Mouse (Mus musculus) heart, adult 8-10 months (tissue): ENCODE measurements around the gene Ints2. TPM values are rescaled to one million over a fixed set of nuclear protein-coding genes. Genes with fewer than 3 reads are reported as not detected.
"Not testable (repeated sequence)": the region's sequence is repeated elsewhere in the genome, so short reads cannot be mapped to it uniquely, and the experiment has no call there.

Source experiments
- DNase-seq: peaks from one replicate; pipeline ENCODE4 v3.0.0; 2022; ENCODE audit warnings: low spot score
- total RNA-seq, 4 experiments: library from RNA; stranded (reverse); gene quantifications; 2 replicates each; pipeline ENCODE4 v1.2.4; 2022

The Ints2 gene
- total RNA-seq, result 1 to 10 TPM; 6.7 to 7.9 (median 7.2) TPM

DNA sequence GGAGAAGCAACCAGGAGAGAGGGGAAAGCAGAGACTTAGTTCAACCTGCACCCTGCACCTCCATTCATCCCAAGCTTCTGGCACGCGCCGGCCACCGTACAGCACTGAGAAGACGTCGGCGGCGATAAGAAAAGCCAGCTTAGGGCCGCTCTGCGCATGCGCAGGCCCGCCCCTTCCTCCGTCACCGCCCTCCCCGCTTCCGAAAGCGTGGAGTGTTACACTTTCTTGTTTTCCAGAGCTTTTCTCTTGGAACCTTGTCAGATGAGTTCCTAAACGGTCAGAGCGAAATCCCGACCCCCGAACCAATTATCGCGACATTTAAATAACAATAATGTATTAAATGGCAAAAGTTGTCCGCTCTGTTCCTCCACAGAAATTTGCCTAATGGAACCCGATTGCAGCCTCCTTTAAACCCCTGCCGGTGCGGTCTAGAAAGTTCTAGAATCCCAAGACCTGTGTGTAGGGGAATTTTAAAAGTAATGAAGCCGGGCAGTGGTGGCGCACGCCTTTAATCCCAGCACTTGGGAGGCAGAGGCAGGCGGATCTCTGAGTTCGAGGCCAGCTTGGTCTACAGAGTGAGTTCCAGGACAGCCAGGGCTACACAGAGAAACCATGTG lies at the start of gene Ints2:
TSS of gene Ints2 (minus strand) at position 116 of the 617 bp plus-strand sequence.
- peak; percentile 92 for DNase-seq

DNA sequence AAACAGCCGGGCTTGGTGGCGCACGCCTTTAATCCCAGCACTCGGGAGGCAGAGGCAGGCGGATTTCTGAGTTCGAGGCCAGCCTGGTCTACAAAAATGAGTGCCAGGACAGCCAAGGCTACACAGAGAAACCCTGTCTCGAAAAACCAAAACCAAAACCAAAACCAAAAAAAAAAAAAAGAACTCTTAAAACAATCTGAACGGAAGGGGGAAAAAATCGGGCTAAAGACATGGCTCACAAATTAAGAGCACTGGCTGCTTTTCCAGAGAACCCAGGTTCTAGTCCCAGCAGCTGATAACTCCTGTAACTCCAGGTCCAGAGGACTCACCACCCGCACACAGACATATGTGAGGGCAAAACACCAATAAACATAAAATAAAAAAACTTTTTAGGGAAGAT lies 34.8 kb upstream of the Ints2 start:
- DNase-seq, result not testable (repeated sequence)

DNA sequence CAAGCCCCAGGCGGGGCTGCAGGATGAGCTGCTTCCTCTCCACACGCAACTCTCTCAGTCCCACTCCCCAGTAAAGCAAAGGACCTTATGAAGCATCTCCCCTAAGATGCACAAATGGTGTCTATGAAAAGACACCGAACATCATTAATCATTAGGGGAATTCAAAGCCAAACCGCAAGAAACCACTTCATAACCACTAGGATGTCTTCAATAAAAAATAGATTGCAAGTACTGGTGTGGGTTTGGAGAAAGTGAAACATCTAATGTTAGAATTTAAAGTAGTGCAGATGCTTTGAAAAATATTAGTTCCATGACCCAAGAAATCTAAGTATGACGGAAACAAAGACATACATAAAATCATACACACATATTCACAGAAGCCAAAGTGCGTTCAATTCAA lies 34.3 kb upstream of the Ints2 start:
- DNase-seq, result no peak

DNA sequence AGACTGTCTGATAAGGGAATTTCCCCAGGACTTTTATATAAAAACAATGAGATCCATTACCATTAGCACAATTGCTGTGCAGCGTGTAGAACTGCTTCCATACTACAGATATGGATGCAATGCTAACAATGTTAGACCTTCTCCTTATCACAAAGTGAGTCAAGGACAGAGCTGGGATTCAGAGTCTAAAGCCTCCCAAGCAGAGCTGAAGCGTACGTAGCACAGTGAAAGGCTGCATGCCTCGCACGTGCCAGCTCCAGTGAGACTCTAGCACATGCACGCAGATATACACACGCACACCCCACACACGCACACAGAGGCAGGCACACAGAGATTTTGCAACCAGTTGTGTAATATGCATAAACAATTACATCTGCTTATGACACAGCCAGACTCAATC lies 28.4 kb upstream of the Ints2 start:
- DNase-seq, result no peak

DNA sequence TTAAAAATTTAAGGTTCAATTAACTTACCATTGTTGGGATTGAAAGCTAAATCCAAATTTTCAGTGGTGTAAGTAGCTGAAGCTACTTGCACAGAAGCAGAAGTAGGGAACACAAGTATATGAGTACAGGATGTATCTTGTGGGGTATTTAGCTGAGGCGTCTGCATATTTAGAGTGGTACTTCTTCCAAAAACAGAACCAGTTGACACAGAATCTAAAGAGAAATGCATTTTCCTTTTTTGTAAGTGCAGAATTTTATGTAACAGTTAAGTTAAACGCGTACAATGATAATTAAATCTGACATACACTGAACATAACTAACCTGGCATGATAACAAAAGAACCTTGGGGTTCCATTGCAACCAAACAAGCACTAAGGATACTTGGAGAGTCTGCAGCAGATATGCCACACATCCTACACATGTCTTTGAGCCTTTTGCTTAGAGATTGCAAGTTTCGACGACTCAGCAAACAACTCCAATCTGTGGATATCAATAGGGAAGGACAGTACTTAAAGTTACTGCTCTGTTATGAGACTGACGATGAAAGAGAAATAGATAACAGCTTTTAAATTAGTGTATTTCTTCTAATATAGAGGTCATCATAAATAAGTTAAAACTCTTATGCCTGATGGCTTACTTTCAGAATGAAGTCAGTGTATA lies 21.2 kb upstream of the Ints2 start:
- DNase-seq, result no peak

DNA sequence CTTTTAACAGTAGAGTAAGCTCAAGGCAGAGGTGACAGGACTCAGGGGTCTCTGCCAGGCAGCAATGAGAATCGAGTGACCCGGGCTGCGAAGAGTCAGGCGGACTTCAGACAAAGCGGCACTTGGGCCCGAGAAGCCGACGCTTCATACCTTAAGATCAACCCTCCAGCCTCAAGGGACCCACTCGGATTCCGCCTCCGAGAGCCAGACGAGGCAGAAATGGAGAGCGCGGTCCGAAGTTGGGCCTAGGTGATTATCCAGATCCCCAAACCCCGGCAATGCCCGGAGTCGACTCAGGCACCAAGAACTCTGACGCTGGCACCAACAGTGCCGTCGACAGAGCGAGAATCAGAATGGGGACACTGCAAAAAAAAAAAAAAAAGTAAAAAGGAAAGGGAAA lies 321 bp downstream of the Ints2 start:
- DNase-seq, result no peak

DNA sequence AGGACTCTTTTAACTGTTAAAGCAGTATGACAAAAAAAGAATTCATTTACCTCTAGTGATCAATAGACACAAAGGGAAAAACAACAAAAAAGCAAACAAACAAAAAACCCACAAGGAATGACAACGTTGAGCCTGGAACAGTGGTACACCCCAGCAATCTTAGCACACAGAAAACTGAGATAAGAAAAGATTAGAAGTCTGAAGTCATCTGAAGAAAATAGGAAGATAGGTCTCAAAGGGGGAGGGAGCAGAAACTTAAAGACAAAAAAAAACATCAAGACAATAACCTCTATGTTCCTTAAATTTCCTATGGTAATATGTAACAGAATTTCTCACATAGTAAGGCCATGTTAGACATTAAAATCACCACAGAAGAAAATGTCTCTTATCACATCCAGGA lies 4.0 kb downstream of the Ints2 start:
- no peak for DNase-seq

DNA sequence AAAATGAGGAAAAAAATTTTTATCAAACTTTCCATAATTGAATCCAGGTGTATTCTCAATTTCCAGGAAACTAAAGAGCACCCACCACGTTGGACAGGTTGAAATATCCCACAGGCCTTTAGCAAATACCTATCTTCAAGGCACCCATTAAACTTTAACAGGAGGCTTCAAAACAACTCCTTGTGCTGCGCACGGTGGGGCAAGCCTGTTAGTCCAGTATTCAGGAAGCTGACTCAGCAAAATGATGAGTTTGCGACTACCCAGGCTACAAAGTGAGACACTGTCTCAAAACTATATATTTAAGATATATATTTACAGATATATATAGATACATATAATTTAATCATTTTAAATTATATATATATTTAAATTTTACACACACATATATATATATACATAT lies 24.9 kb downstream of the Ints2 start:
- no peak for DNase-seq

DNA sequence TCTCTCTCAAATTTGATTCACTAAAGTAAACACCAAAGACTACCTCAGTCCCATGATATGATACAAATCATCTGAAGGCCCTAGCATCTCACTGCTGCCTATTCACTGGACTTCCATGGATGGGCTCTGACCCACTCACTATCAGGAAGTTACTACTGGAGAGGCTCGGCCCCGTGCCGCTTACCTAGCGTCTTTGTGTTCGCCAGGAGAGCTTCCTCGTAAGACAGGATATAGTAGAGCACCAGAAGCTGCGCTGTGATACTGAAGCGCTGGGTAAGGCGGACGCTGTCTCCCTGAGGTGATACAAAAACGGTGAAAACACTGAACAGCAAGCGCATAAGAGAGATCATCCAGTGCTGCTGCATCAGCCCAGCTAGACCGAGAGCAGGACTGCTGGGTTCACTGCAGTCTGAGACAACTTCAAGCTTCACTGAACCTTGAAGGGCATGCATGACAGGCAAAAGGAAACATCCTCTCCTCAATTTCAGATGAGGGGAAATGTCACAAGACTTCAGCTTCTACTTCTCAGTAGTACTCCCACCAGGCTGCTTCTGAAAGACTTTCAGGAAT lies 25.5 kb downstream of the Ints2 start:
- no peak for DNase-seq

DNA sequence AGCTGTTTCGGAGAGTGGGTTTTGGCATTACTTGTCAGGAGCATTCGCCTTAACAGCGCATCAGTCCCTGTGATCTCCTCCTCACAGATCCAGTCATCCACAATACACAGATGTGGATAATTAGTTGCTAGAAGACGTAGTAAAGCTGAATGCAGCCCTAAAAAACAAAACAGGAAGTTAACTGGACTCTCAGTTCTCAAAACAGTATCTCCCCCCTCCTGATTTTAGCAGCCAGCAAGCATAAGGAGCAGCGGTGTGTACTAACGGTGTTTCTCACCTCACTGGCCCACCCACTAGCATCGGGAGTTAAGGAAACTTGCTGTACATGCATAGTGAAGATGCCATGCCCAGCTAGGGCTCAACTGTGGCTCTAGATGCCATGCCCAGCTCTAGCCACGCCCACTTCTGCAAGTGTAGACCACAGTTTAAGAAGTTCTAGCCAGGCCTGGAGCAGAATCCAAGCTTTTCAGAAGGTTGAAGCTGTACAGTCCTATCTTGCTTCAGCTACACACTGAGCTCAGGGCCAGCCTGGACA lies 30.7 kb downstream of the Ints2 start:
- DNase-seq, result no peak

DNA sequence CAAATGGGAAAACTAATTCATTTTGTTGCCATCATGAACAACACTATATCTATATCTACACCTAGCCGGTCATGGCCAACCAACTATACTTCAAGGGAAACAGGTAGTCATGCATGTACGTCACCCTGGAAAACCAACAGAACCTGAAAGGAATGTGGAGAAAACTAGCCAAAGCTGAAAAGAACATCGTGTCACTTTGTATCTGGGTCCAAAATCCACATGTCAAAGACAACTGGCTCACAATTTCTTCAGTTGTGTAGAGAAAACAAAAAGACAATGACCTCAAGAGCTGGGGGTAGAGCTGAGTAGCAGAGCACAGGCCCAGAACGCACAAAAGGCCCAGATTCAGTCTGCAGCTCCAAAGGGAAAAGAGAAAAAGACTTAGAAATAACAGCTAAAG lies 31.6 kb downstream of the Ints2 start:
- no peak for DNase-seq

DNA sequence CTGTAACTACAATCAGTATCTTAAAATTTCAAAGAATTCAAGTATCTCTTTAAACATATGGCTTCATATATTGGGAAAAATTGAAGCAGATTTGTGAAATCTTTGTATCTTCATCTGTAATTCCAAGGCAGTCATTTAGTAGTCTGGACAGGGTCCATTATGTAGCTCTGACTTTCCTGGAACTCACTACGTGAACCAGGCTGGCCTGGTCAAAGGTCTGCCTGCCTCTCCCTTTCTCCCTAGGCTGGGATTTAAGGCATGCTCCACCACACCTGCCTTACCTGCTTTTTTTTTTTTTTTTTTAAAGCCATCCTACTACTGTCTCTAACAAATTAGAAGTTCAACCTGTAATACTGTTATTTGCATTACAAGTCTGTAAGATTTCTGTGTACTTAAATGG lies 45.6 kb downstream of the Ints2 start:
- no peak for DNase-seq

DNA sequence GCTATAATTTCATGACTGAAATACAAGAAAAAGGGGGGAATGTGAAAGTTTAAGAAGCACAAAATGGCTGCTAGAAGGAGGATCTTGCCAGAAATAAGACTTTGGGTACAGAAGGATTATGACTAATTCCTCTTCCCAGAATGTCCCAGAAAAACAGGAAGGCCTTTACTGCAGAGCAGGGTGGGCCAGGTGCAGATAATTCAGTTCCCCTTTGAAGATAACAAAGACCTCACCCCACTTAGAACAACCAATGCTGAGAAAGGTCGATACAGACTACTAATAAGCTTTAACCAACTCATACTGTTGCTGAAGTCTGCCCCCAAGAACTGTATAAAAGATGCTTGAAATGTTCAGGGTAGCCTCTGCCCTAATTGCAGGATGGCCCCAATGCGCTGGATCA lies 48.3 kb downstream of the Ints2 start:
- DNase-seq, result no peak

DNA sequence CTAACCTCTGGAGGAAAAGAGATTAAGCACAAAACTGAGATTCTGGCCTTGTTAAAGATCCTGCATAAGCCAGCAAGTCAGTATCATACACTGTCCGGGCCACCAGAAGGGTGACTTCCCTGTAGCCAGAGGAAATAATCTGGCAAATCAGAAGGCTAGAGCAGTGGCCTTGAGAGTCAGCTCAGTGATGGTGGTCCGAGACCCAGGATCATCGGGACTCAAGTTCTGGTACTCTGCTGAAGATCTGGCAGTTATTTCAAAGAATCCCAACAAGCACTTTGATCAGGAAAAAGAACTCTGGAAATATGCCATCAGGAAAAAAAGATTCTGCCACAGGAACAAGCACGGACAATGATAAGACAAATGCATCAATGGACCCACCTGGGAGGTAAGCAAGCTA lies 51.5 kb downstream of the Ints2 start:
- DNase-seq, result no peak

DNA sequence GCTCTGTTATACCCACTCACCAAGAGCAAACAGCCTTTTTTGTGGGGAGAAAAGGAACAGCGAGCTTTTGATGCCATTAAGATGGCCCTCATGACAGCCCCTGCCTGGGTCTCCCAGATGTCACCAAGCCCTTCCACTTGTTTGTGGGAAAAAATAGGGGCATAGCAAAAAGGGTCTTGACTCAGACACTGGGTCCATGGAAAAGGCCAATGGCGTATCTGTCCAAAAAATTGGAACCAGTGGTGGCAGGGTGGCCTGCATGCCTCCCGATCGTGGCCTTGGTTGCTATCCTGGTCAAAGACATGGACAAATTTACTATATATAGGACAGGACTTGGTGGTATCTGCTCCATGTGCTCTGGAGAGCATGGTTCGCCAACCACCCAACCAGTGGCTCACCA lies 52.3 kb downstream of the Ints2 start:
- DNase-seq, result no peak

DNA sequence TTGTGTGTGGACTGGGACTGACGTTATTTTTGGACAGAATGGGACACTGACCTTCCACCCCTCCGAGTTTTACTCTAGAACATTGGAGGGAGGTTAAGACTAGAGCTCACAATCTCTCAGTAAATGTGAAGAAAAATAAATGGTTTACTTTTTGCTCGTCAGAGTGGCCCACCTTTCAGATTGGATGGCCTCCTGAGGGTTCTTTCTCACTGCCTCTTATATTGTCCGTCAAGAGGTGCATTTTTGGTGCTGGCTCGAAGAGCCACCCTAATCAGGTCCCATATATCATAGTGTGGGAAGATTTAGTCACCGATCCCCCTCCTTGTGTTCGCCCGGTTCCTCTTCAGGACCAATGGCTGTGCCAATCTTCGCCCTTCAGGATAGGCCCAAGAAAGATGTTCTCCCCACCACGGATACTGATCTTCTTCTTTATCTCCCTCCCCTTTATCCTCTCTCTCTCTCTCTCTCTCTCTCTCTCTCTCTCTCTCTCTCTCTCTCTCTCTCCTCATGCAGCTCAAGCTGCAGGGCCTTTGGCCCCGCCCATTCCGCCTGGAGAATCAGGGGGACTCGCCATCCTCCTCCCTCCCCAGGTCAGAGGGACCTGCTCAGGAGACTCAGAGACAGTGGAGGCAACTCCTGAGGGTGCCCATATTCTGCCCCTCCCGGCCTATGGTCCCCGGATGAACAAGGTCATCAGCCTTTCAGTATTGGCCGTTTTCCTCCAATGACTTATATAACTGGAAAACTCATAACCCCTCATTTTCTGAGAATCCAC lies 55.3 kb downstream of the Ints2 start:
- no peak for DNase-seq

DNA sequence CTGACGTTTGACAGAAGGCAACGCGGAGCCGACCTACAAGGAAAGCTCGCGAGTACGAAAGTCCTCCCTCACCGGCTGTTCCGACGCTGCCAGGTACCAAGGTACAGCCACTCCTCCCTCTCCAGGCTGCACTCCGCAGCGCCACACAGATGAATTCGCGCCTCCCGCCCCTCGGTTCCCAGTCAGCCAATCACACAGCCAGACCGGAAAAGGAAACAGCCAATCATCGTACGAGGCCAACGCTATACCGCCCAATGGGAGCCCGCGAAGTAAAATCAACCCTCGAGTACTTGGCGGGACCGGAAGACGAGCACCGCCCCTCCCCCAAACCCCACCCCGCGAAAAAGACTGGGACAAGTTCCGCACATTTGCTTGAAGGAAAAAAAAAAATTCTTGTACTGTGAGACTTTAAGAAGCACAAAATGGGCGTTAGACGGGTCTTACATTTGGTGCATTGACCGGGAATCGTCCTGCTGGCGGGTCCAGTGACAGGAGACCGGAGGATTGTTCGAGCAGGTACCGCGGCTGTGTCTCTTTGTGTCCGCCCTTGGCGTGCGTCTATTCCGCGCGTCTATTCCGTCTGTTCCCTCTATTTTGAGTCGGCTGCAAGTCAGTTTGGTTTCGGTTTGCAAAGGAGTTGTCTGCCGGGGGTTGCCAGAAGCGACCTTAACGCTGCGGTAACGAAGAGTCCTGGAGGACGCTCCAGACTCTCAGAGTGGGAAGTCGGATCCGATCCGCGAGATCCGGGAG lies 56.2 kb downstream of the Ints2 start, which contains the start of gene Brip1:
TSS of gene Brip1 (minus strand) at position 157 of the 750 bp plus-strand sequence.
- peak; percentile 93 for DNase-seq

DNA sequence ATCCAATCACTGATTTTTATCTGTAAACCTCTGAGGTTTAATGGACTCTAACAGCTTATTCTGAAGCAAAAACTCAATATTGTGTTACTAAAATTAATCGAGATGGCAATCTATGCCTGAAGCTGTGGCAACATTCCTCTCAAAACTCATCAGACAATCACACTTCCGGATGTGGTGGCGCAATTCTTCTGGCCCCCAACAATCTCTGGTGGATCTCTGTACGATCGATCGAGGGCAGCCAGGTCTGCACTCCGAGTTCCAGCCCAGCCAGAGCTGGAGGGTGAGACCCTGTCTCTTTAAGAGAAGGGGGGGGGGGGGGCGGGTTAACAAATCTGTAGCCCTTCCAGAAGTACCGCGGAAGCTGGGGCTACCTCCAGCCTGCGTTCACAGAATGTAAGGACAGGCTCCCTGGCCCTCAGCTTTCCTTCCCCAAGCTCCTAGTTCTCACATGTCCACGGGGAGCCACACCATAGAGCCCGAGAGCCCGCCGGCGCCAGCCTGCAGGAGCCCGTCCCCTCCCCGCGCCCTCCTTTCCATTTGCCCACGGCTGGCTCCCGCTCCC lies 56.8 kb downstream of the Ints2 start:
- DNase-seq, result no peak

DNA sequence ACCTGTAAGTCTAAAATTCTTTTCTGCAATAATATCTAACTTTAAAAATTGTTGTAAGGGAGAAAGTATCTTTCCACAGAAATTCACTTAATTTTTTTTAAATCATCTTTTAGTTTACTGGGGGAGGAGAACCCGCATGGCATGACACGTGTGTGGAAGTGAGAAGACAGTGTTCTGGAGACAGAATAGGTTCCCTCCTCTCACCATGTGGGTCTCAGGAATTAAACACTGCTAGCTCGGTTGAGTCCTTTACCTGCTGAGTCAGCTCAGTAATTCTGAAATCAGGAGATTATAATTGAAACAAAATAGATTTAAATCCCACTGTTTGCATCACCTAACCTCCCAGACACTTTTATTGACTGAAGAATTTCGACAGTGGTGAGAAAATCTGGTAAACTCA lies 57.6 kb downstream of the Ints2 start:
- no peak for DNase-seq

DNA sequence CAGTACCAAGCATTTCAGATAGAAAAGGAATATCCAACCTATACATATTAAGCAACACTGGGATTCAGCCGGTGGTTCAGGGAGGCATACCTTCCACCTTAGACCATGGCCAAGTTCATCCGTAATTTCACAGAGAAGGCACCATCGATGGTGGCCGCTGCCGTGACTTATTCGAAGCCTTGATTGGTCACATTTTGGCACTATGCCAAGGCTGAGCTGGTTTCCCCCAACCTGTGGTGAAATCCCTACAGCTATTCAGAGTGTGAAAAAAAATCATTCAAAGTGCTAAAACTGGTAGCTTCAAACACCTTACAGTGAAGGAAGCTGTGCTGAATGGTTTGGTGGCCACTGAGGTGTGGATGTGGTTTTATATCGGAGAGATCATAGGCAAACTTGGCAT lies 72.2 kb downstream of the Ints2 start:
- not testable (repeated sequence) for DNase-seq

DNA sequence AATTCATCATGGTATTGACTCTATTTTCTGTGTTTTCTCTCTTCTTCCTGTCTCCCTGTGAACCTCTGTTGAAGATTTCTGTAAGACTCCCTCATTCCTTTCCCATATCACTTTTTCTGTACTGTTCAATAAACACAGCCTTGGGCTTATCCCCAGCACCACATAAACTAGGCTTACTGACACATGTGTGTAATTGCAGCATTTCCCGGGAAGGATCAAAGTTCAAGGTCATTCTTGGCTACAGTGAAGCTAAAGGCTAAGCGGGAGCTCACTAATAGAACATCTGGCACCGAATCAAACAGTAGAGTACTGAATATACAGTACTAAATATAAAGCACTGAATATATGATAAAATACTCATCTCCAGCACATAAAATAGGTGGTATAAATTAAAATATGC lies 81.5 kb downstream of the Ints2 start:
- no peak for DNase-seq
